Mouse (Mus musculus): ENCODE data around the gene Jmjd6.

Jmjd6 gene

DNA sequence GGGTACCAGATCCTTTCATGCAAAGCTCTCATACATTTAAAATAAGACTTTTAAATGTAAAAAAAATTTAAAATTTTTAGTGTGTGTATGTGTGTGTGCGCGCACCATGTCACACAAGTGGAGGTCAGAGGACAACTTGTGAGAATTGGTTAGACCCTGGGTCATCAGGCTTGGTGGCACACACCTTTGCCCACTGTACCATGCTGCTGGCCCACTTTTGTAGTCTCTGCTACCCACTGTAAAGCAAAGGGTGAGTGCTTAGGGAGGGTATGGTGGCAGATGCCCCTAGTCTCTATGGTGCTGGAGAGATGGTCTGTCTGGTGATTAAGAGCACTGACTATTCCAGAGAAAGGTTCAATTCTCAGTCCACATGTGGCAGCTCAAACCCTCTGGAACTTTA, 20.0 kb downstream of the Jmjd6 start:
- no peak for TF ChIP-seq POU5F1 (IDR thresholded peaks at IDR 0.05; ENCODE audit: borderline replicate concordance, low read length)
- no peak for TF ChIP-seq CTCF (conservative IDR thresholded peaks at IDR 0.05; ENCODE audit: low read length)
- no peak for TF ChIP-seq NANOG (IDR thresholded peaks at IDR 0.05; ENCODE audit: borderline replicate concordance, low read length)
- H3K27me3 ChIP-seq (ENCODE audit: insufficient read depth, low read length): peaks cover 20% of the 10 kb centered on the region
- H3K4me1 ChIP-seq (replicated peaks; ENCODE audit: low read depth, low read length): peaks cover 45% of the 10 kb centered on the region
- H3K9me3 ChIP-seq (ENCODE audit: low read length): no peaks in the 10 kb centered on the region
- no peaks in the 10 kb centered on the region for H3K36me3 ChIP-seq (ENCODE audit: insufficient read depth, low read length)
- H3K4me3 ChIP-seq (replicated peaks; ENCODE audit: low read length): no peak overlapping the region

DNA sequence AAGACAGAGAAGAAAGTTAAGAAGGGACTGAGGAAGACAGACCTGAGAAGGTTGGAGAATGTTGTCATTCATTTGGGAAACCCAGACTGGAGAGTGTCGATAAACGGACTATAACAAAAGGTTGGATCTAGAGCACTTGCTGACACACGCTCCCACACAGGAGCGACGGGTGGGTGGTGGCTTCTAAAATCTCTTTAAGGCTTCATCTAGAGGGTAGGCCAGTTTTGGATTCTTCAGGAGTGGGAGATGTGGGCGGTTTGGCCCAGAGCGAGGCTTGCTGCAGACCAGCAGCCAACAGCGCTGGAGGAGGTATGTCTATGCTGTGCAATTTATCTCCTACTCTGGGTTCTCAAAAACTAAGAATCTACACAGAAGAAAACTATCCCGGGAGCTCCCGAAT, 20.6 kb downstream of the Jmjd6 start:
- Histone ChIP-seq H3K27me3 (ENCODE audit: insufficient read depth, low read length) (peaks cover 17% of the 10 kb centered on the region), H3K36me3 (ENCODE audit: insufficient read depth, low read length) (no peaks in the 10 kb centered on the region), H3K9me3 (ENCODE audit: low read length) (no peaks in the 10 kb centered on the region), H3K4me1 (replicated peaks; ENCODE audit: low read depth, low read length) (peaks cover 43% of the 10 kb centered on the region), H3K4me3 (replicated peaks; ENCODE audit: low read length) (no peak overlapping the region)
- no peak for TF ChIP-seq NANOG (IDR thresholded peaks at IDR 0.05; ENCODE audit: borderline replicate concordance, low read length)

DNA sequence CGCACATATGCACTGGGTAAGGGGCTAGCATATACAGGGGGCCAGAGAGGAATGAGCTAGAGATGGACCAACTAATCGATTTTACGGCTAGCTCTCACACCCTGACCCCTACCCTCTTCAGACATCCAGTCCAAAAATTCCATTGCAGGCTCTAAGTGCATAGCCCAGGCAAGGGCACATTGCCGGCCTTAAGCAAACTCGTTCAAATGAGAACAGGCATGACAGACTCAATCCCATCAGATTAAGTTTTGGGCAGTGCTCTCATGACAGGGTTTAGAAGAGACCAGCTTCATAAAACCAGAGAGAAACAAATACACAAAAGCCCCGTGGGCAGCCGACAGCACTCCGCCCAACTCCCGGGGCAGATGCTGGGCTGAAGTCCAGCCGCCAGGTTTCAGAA, 21.0 kb downstream of the Jmjd6 start:
- H3K9me3 ChIP-seq (ENCODE audit: low read length): no peaks in the 10 kb centered on the region
- no peak overlapping the region for H3K4me3 ChIP-seq (replicated peaks; ENCODE audit: low read length)
- H3K4me1 ChIP-seq (replicated peaks; ENCODE audit: low read depth, low read length): peaks cover 40% of the 10 kb centered on the region
- no peak for TF ChIP-seq CTCF (conservative IDR thresholded peaks at IDR 0.05; ENCODE audit: low read length)
- TF ChIP-seq POU5F1 (IDR thresholded peaks at IDR 0.05; ENCODE audit: borderline replicate concordance, low read length): no peak
- no peak for TF ChIP-seq NANOG (IDR thresholded peaks at IDR 0.05; ENCODE audit: borderline replicate concordance, low read length)
- H3K36me3 ChIP-seq (ENCODE audit: insufficient read depth, low read length): no peaks in the 10 kb centered on the region
- H3K27me3 ChIP-seq (ENCODE audit: insufficient read depth, low read length): peaks cover 13% of the 10 kb centered on the region

DNA sequence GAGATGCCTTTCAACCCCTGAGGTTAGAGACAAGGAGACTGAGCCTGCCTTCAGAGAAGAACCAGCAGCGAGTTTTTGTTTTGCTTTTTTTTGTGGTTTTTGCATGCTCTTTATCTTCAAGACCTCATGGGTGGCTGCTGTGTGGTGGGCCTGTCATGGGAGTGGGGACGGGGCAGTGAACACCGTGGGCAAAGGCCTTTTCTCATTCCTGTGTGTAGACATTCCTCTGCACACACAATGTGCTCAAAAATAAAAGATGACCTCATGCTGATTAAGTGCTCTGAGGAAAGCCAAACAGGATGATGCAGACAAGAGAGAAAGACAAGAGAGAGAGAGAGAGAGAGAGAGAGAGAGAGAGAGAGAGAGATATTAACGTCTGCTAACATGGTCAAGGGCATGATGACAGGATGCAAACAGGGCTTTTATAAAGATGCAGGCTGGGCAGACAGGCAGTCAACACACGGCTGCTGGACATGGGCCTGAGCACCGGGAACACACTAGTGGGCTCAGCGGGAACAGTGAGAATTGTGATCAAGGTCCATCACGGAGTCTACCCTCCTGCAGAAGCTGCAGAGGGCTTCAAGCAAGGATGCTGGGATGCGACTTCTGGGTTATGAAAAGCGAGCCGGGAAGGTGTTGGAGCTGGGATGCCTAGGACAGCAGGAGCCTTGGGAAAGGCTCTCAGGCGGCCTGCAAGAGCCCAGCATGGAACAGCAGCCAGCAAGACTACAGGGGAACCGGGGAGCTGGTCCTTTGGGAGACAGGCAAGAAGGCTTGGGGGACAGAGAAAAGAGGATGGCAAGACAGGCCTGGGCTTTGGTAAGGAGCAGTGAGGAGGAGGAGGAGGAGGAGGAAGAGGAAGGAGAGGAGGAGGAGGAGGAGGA, 21.9 kb downstream of the Jmjd6 start:
- TF ChIP-seq CTCF (conservative IDR thresholded peaks at IDR 0.05; ENCODE audit: low read length): no peak
- TF ChIP-seq POU5F1 (IDR thresholded peaks at IDR 0.05; ENCODE audit: borderline replicate concordance, low read length): no peak
- TF ChIP-seq NANOG (IDR thresholded peaks at IDR 0.05; ENCODE audit: borderline replicate concordance, low read length): no peak
- no peaks in the 10 kb centered on the region for H3K36me3 ChIP-seq (ENCODE audit: insufficient read depth, low read length)
- H3K4me3 ChIP-seq (replicated peaks; ENCODE audit: low read length): no peak overlapping the region
- no peaks in the 10 kb centered on the region for H3K9me3 ChIP-seq (ENCODE audit: low read length)
- H3K27me3 ChIP-seq (ENCODE audit: insufficient read depth, low read length): peaks cover 4% of the 10 kb centered on the region
- H3K4me1 ChIP-seq (replicated peaks; ENCODE audit: low read depth, low read length): peaks cover 36% of the 10 kb centered on the region

DNA sequence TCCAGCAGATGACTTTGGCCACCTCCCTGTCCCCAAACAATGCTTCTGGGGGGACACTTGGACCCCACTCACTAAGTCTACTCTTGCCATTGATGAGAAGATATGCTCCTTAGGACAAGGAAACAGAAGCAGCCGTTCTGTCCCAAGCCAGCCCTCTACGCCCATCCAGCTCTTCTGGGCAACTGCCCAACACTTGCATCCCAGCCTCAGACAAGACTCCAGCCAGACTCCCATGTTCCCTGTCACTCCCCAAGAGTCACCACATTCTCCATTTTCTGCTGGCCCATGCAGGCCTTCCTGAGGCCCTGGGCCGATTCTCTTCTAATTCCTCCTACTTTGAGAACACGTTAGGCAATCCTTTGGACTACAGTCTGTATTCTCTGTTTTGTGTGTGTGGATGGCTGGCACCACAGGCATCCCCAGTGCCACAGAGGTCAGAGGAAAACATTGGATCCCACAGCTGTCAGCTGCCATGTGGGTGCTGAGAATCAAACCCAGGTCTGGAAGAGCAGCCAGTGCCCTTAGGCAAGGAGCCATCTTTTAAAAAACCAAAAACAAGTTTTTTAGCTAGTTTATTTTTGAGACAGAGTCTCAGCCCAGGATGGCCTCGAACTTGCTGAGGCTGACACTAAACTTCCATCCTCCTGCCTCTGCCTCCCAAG, 23.2 kb downstream of the Jmjd6 start:
- H3K27me3 ChIP-seq (ENCODE audit: insufficient read depth, low read length): peaks cover 3% of the 10 kb centered on the region; the same call in 1 of the 2 replicates
- TF ChIP-seq POU5F1 (IDR thresholded peaks at IDR 0.05; ENCODE audit: borderline replicate concordance, low read length) (no peak), NANOG (IDR thresholded peaks at IDR 0.05; ENCODE audit: borderline replicate concordance, low read length) (no peak), CTCF (conservative IDR thresholded peaks at IDR 0.05; ENCODE audit: low read length) (no peak)
- no peaks in the 10 kb centered on the region for H3K36me3 ChIP-seq (ENCODE audit: insufficient read depth, low read length)
- H3K4me1 ChIP-seq (replicated peaks; ENCODE audit: low read depth, low read length): peaks cover 34% of the 10 kb centered on the region
- no peaks in the 10 kb centered on the region for H3K9me3 ChIP-seq (ENCODE audit: low read length)
- H3K4me3 ChIP-seq (replicated peaks; ENCODE audit: low read length): no peak overlapping the region

DNA sequence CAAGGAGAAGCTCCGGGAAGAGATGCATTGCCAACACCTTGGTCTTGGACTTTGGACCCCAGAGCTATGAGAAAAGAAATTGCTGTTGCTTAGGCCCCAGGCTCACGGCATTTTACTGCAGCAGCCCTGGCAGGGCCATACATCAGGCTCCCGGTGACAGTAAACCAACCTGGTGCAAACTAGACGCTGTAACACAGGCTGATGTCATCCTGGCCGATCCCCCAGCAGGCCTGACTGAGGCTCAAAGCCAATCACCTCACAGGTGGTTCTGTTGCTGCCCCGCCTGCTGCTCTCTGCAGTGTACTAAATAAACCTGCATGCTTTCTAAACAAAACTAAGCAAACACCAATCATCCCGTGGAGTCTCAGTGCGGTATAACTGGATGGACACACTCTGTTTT, 24.5 kb downstream of the Jmjd6 start:
- H3K4me3 ChIP-seq (replicated peaks; ENCODE audit: low read length): no peak overlapping the region
- H3K9me3 ChIP-seq (ENCODE audit: low read length): no peaks in the 10 kb centered on the region
- H3K27me3 ChIP-seq (ENCODE audit: insufficient read depth, low read length): peaks cover 5% of the 10 kb centered on the region; the same call in 1 of the 2 replicates
- TF ChIP-seq NANOG (IDR thresholded peaks at IDR 0.05; ENCODE audit: borderline replicate concordance, low read length): no peak
- TF ChIP-seq CTCF (conservative IDR thresholded peaks at IDR 0.05; ENCODE audit: low read length): no peak
- TF ChIP-seq POU5F1 (IDR thresholded peaks at IDR 0.05; ENCODE audit: borderline replicate concordance, low read length): no peak
- H3K36me3 ChIP-seq (ENCODE audit: insufficient read depth, low read length): no peaks in the 10 kb centered on the region
- H3K4me1 ChIP-seq (replicated peaks; ENCODE audit: low read depth, low read length): peaks cover 45% of the 10 kb centered on the region

DNA sequence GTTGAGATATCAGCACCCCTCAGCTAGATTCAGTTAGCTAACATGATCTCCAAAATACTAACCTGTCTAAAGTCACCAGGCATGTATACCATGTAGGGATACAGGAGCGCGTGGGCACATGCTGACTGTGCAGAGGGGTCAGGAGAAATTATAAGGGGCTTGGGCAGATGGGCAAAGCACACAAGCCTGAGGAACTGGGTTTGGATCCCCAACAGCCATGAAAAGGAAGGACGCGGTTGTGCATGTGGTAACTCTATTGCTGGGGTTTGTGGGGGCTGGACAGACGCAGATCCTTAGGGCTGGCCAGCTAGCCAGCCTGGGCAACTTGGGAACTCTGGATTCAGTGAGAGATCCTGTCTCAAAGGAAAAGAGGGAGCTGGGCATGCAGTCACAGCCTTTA, 25.7 kb downstream of the Jmjd6 start:
- H3K36me3 ChIP-seq (ENCODE audit: insufficient read depth, low read length): no peaks in the 10 kb centered on the region
- peaks cover 7% of the 10 kb centered on the region; the same call in 1 of the 2 replicates for H3K27me3 ChIP-seq (ENCODE audit: insufficient read depth, low read length)
- no peak overlapping the region for H3K4me3 ChIP-seq (replicated peaks; ENCODE audit: low read length)
- H3K9me3 ChIP-seq (ENCODE audit: low read length): no peaks in the 10 kb centered on the region
- no peak for TF ChIP-seq NANOG (IDR thresholded peaks at IDR 0.05; ENCODE audit: borderline replicate concordance, low read length)
- no peak for TF ChIP-seq POU5F1 (IDR thresholded peaks at IDR 0.05; ENCODE audit: borderline replicate concordance, low read length)
- no peak for TF ChIP-seq CTCF (conservative IDR thresholded peaks at IDR 0.05; ENCODE audit: low read length)
- H3K4me1 ChIP-seq (replicated peaks; ENCODE audit: low read depth, low read length): peaks cover 54% of the 10 kb centered on the region

DNA sequence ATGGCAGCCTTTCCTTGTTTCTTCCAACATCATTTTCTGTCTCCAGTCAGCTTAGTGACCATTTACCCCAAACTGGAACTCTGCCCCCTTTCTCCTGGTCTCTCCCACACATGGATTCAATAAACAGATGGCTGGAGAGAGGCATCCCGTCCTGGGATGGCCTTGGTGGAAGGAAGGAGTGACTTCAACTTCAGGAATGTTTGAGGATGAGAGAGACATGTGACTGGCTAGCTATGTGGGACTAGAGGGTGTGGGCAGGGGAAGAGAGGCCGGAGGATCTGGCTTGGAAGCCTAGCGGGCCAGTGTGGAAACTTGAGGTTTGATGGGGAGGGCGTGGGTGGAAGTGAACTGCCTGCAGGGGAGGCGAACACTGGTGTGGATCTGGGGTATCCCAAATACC, 26.5 kb downstream of the Jmjd6 start:
- H3K36me3 ChIP-seq (ENCODE audit: insufficient read depth, low read length): no peaks in the 10 kb centered on the region
- peaks cover 7% of the 10 kb centered on the region; the same call in 1 of the 2 replicates for H3K27me3 ChIP-seq (ENCODE audit: insufficient read depth, low read length)
- no peak overlapping the region for H3K4me3 ChIP-seq (replicated peaks; ENCODE audit: low read length)
- H3K4me1 ChIP-seq (replicated peaks; ENCODE audit: low read depth, low read length): peaks cover 56% of the 10 kb centered on the region
- H3K9me3 ChIP-seq (ENCODE audit: low read length): no peaks in the 10 kb centered on the region
- TF ChIP-seq NANOG (IDR thresholded peaks at IDR 0.05; ENCODE audit: borderline replicate concordance, low read length): no peak
- TF ChIP-seq POU5F1 (IDR thresholded peaks at IDR 0.05; ENCODE audit: borderline replicate concordance, low read length): no peak
- no peak for TF ChIP-seq CTCF (conservative IDR thresholded peaks at IDR 0.05; ENCODE audit: low read length)
